In the genomic region with DNA sequence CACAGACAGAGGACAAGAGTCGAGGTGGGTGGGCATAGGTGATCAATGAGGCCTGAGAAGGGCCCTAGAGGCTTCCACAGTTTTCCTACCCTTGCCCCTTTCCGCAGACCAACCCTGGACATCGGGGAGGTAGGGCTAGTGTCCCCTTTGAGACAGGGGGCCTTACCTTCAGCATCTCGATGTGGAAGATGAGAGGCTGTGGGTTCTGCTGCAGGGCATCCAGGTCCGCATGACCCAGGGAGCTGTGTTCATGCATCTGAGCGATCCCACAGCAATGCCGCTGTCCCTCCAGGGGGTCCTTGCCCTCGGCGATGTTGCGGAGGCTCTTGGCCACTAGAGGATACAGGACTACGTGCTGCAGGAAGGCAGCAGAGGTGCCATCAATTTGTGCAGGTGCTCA, we compare ENCODE assay signal across 27 mouse cellular contexts. TPM values are rescaled to one million over a fixed set of nuclear protein-coding genes. Genes with fewer than 3 reads are reported as not detected.
DNase-seq lines count a peak whose midpoint lies in the region; ATAC-seq and TF ChIP-seq lines count a peak whose summit lies in the region.
"Had no signal": no experiment of that assay in that cellular context is flagged by ENCODE, and none has a peak within 500 bp of the region (broad histone marks: within the 10 kb centered on the region; RNA-seq: fewer than 3 reads in every experiment).

No protein-coding gene starts in this region.

- H3K4me3 ChIP-seq in intestine, postnatal 0 days (ENCODE audit: low read depth, low read length): no peak overlapping the region
- no peak overlapping the region for H3K4me3 ChIP-seq in intestine, embryonic 16.5 days (ENCODE audit: low read length)
- no peak overlapping the region for H3K4me3 ChIP-seq in spleen, adult 2 months (ENCODE audit: extremely low read depth, insufficient read depth, insufficient read length)
- H3K4me3 ChIP-seq: embryonic facial prominence, embryonic 10.5 days; embryonic facial prominence, embryonic 12.5 days; forebrain, embryonic 13.5 days; forebrain, embryonic 15.5 days had no signal

- TF ChIP-seq CTCF in intestine, postnatal 0 days (IDR thresholded peaks at IDR 0.05; ENCODE audit: low read depth): no peak
- TF ChIP-seq CTCF in spleen, adult 2 months (IDR thresholded peaks at IDR 0.05; ENCODE audit: extremely low read depth, insufficient read depth, insufficient read length, insufficient replicate concordance): no peak

- no peak for TF ChIP-seq POLR2A in spleen, adult 2 months (IDR thresholded peaks at IDR 0.05; ENCODE audit: low read depth, low read length)

- H3K27ac ChIP-seq in intestine, postnatal 0 days (ENCODE audit: low read depth, low read length): 0 out of 2 replicates have a peak overlapping the region, but pooled peaks have one; percentile 97
- no peak overlapping the region for H3K27ac ChIP-seq in intestine, embryonic 16.5 days (ENCODE audit: low read length)
- peak overlapping the region; percentile 1; the same call in 1 of the 2 replicates for H3K27ac ChIP-seq in spleen, adult 2 months (ENCODE audit: insufficient read depth, low read length)
- H3K27ac ChIP-seq: embryonic facial prominence, embryonic 10.5 days; embryonic facial prominence, embryonic 12.5 days; forebrain, embryonic 13.5 days; forebrain, embryonic 15.5 days had no signal

- ATAC-seq in cerebellum, adult (ENCODE audit: insufficient number of reproducible peaks, low FRiP score, low TSS enrichment): no peak
- no peak for ATAC-seq in intestine, postnatal 0 days
- ATAC-seq in intestine, embryonic 16.5 days: no peak
- ATAC-seq: activated CD4-positive, CD25-positive, alpha-beta regulatory T cell, adult 4 months; CD4-positive, CD25-positive, alpha-beta regulatory T cell, adult 4 months; forebrain, embryonic 13.5 days; forebrain, embryonic 15.5 days; Patski had no signal

- H3K9me3 ChIP-seq in intestine, postnatal 0 days (ENCODE audit: control insufficient read depth): no peaks in the 10 kb centered on the region
- no peaks in the 10 kb centered on the region for H3K9me3 ChIP-seq in intestine, embryonic 16.5 days (ENCODE audit: control insufficient read depth, low read length)
- H3K9me3 ChIP-seq: embryonic facial prominence, embryonic 10.5 days; embryonic facial prominence, embryonic 12.5 days; forebrain, embryonic 13.5 days; forebrain, embryonic 15.5 days; G1E had no signal

- H3K4me1 ChIP-seq in intestine, postnatal 0 days (replicated peaks; ENCODE audit: control insufficient read depth, insufficient read depth, low read length): peaks cover 8% of the 10 kb centered on the region
- peaks cover 29% of the 10 kb centered on the region for H3K4me1 ChIP-seq in intestine, embryonic 16.5 days (ENCODE audit: control insufficient read depth, insufficient read depth, low read length)
- H3K4me1 ChIP-seq in spleen, adult 2 months (ENCODE audit: control insufficient read depth, insufficient read depth, insufficient read length): peaks cover 35% of the 10 kb centered on the region

- no peak overlapping the region for H3K4me2 ChIP-seq in intestine, postnatal 0 days (replicated peaks; ENCODE audit: low read depth)
- H3K4me2 ChIP-seq in intestine, embryonic 16.5 days (ENCODE audit: low read depth, low read length): no peak overlapping the region
- H3K4me2 ChIP-seq: embryonic facial prominence, embryonic 12.5 days; forebrain, embryonic 13.5 days; forebrain, embryonic 15.5 days had no signal

- no peak overlapping the region for H3K9ac ChIP-seq in intestine, postnatal 0 days (ENCODE audit: low read depth, low read length)
- no peak overlapping the region for H3K9ac ChIP-seq in intestine, embryonic 16.5 days (ENCODE audit: low read depth, low read length)
- H3K9ac ChIP-seq: embryonic facial prominence, embryonic 12.5 days; forebrain, embryonic 13.5 days; forebrain, embryonic 15.5 days had no signal

- 90% methylated on average over 11 of the region's 11 CpGs for WGBS in intestine, postnatal 0 days
- WGBS in intestine, embryonic 16.5 days: 87% methylated on average over 11 of the region's 11 CpGs
- 94% methylated on average over 11 of the region's 11 CpGs for WGBS in spleen, adult 2 months

- H3K36me3 ChIP-seq in intestine, postnatal 0 days (ENCODE audit: control insufficient read depth, insufficient read depth): peaks cover 72% of the 10 kb centered on the region
- H3K36me3 ChIP-seq in intestine, embryonic 16.5 days (ENCODE audit: control insufficient read depth, insufficient read depth, low read length): peaks cover 21% of the 10 kb centered on the region
- peaks cover 38% of the 10 kb centered on the region for H3K36me3 ChIP-seq in spleen, adult 2 months (ENCODE audit: control insufficient read depth, insufficient read depth, low read length)

- peak; percentile 50 for DNase-seq in cerebellum, adult 9-11 months
- DNase-seq in spleen, adult 2 months (ENCODE audit: low read depth in 1 of 2, low spot score in 2 of 2): no peak
- DNase-seq in spleen, postnatal 4 days (ENCODE audit: low spot score in 2 of 2): no peak
- DNase-seq in lung, postnatal 36 days: no peak
- DNase-seq: adrenal gland, adult 8-10 months; adrenal gland, postnatal 14 days; adrenal gland, postnatal 36 days; B cell, adult 2 months; cerebellum, adult 11 months; cerebellum, adult 18-20 months; cerebellum, adult 8-10 months; cerebellum, postnatal 10 days; cerebellum, postnatal 25 days had no signal

- no peaks in the 10 kb centered on the region for H3K27me3 ChIP-seq in intestine, postnatal 0 days (replicated peaks; ENCODE audit: control insufficient read depth, insufficient read depth, low read length)
- H3K27me3 ChIP-seq in intestine, embryonic 16.5 days (replicated peaks; ENCODE audit: control insufficient read depth, insufficient read depth, low read length): no peaks in the 10 kb centered on the region
- H3K27me3 ChIP-seq in spleen, adult 2 months (ENCODE audit: control insufficient read depth, insufficient read depth, low read length): no peaks in the 10 kb centered on the region
- H3K27me3 ChIP-seq: CH12.LX; embryonic facial prominence, embryonic 12.5 days; forebrain, embryonic 13.5 days; forebrain, embryonic 15.5 days; Patski had no signal

RNA-seq across cellular contexts. Expression of a gene that starts 9.8 kb away (rescaled TPM):
- 42.0 and 42.3 TPM in 2 replicates for polyA plus RNA-seq in intestine, postnatal 0 days (2015; fragmentation: Nextera tagmentation; extraction: Ambion mirVana)
- 78.4 and 81.2 TPM in 2 replicates for polyA plus RNA-seq in intestine, embryonic 16.5 days (2015; fragmentation: Nextera tagmentation; extraction: Ambion mirVana)
- 85.3 and 99.6 TPM in 2 replicates for polyA plus RNA-seq in spleen, adult 2 months (2012; rRNA removed)

RNA-seq across cellular contexts. Expression of a gene that starts 16.0 kb away (rescaled TPM):
- polyA plus RNA-seq in intestine, postnatal 0 days (2015; fragmentation: Nextera tagmentation; extraction: Ambion mirVana): 13.7 and 16.3 TPM in 2 replicates
- polyA plus RNA-seq in intestine, embryonic 16.5 days (2015; fragmentation: Nextera tagmentation; extraction: Ambion mirVana): 17.5 and 19.7 TPM in 2 replicates
- 358 and 415 TPM in 2 replicates for polyA plus RNA-seq in spleen, adult 2 months (2012; rRNA removed)

RNA-seq across cellular contexts. Expression of a gene that starts 18.8 kb away (rescaled TPM):
- 97.1 and 108 TPM in 2 replicates for polyA plus RNA-seq in intestine, postnatal 0 days (2015; fragmentation: Nextera tagmentation; extraction: Ambion mirVana)
- polyA plus RNA-seq in intestine, embryonic 16.5 days (2015; fragmentation: Nextera tagmentation; extraction: Ambion mirVana): 159 TPM in 2 replicates
- 247 and 334 TPM in 2 replicates for polyA plus RNA-seq in spleen, adult 2 months (2012; rRNA removed)

RNA-seq across cellular contexts. Expression of a gene that starts 23.8 kb away (rescaled TPM):
- not detected in 2 replicates for polyA plus RNA-seq in intestine, postnatal 0 days (2015; fragmentation: Nextera tagmentation; extraction: Ambion mirVana)
- 0.04 TPM in 1 of 2 replicates, not detected in the other for polyA plus RNA-seq in intestine, embryonic 16.5 days (2015; fragmentation: Nextera tagmentation; extraction: Ambion mirVana)
- polyA plus RNA-seq in spleen, adult 2 months (2012; rRNA removed): 0.09 and 0.11 TPM in 2 replicates
- polyA plus RNA-seq: activated CD4-positive, CD25-positive, alpha-beta regulatory T cell, adult 4 months; embryonic facial prominence, embryonic 10.5 days; embryonic facial prominence, embryonic 12.5 days; forebrain, embryonic 11.5 days; forebrain, embryonic 15.5 days; G1E; Patski had no signal

RNA-seq across cellular contexts. Expression of a gene that starts 28.0 kb away (rescaled TPM):
- polyA plus RNA-seq in intestine, postnatal 0 days (2015; fragmentation: Nextera tagmentation; extraction: Ambion mirVana): 0.33 TPM in 2 replicates
- polyA plus RNA-seq in intestine, embryonic 16.5 days (2015; fragmentation: Nextera tagmentation; extraction: Ambion mirVana): 0.11 and 0.20 TPM in 2 replicates
- 1.9 and 2.2 TPM in 2 replicates for polyA plus RNA-seq in spleen, adult 2 months (2012; rRNA removed)
- polyA plus RNA-seq: embryonic facial prominence, embryonic 12.5 days; embryonic facial prominence, embryonic 14.5 days; forebrain, embryonic 11.5 days had no signal

Comparison
In these comparisons a context has a peak if more than half of its experiments do, and no peak if none do; other contexts are left out.
1. RNA of a gene that starts 16.0 kb away (polyA plus RNA-seq): 358 to 415 TPM in spleen, adult 2 months; 17.5 to 19.7 TPM in intestine, embryonic 16.5 days and 13.7 to 16.3 TPM in intestine, postnatal 0 days; every median in the first group is over 10 times any median in the second.